In genomic region chr10:120193255-120193654, GRCm38 (mm10) we compare ENCODE assay signal across 22 mouse cellular contexts. TPM values are rescaled to one million over a fixed set of nuclear protein-coding genes. Genes with fewer than 3 reads are reported as not detected.
DNase-seq lines count a peak whose midpoint lies in the region; ATAC-seq lines count a peak whose summit lies in the region.
"Had no signal": no experiment of that assay in that cellular context is flagged by ENCODE, and none has a peak within 500 bp of the region (broad histone marks: within the 10 kb centered on the region; RNA-seq: fewer than 3 reads in every experiment).

No protein-coding gene starts in this region.

- ATAC-seq in inflammation-experienced regulatory T-cells, adult 6 months, result peak; percentile 96
- ATAC-seq: intestine, embryonic 16.5 days had no signal

- no peak overlapping the region for H3K4me3 ChIP-seq in forebrain, embryonic 10.5 days
- H3K4me3 ChIP-seq: embryonic facial prominence, embryonic 13.5 days; forebrain, embryonic 12.5 days; heart, adult 2 months; liver, embryonic 13.5 days; neural tube, embryonic 13.5 days had no signal

- peak; percentile 65 for DNase-seq in 416B (ENCODE audit: low read depth)
- DNase-seq in CD8-positive naive resting alpha-beta T cell, adult 2 months (ENCODE audit: low read depth in 2 of 2, low spot score in 2 of 2), result peak; percentile 62 to 80
- DNase-seq in splenic B cell, adult 2 months (ENCODE audit: low read depth, low spot score), result peak; percentile 88
- DNase-seq in cerebellum, adult 18-20 months, result no peak
- no peak for DNase-seq in heart, adult 8-10 months (ENCODE audit: low spot score)
- no peak for DNase-seq in forebrain, embryonic 10.5 days (ENCODE audit: extremely low spot score, low spot score)
- DNase-seq: adrenal gland, adult 2 months; cerebellum, postnatal 25 days; heart, adult 2 months; heart, postnatal 4 days; kidney, postnatal 14 days; layer of hippocampus, adult 9-11 months; left cerebral cortex, postnatal 4 days; liver, embryonic 13.5 days; lung, postnatal 14 days; midbrain, embryonic 14.5 days; retina, postnatal 1 day had no signal

- H3K9me3 ChIP-seq in forebrain, embryonic 10.5 days, result no peaks in the 10 kb centered on the region
- H3K9me3 ChIP-seq: embryonic facial prominence, embryonic 13.5 days; forebrain, embryonic 12.5 days; liver, embryonic 13.5 days; neural tube, embryonic 13.5 days had no signal

- no peaks in the 10 kb centered on the region for H3K36me3 ChIP-seq in splenic B cell, adult 2 months (ENCODE audit: control insufficient read depth, insufficient read depth, low read length, poor library complexity, severe bottlenecking)
- H3K36me3 ChIP-seq in forebrain, embryonic 10.5 days (replicated peaks), result no peaks in the 10 kb centered on the region
- H3K36me3 ChIP-seq: embryonic facial prominence, embryonic 13.5 days; forebrain, embryonic 12.5 days; liver, embryonic 13.5 days; neural tube, embryonic 13.5 days had no signal

- H3K27me3 ChIP-seq in splenic B cell, adult 2 months (ENCODE audit: control insufficient read depth, insufficient read depth, low read length, poor library complexity, severe bottlenecking), result no peaks in the 10 kb centered on the region
- peaks cover 2% of the 10 kb centered on the region; the same call in 1 of the 2 replicates for H3K27me3 ChIP-seq in forebrain, embryonic 10.5 days (ENCODE audit: poor library complexity, severe bottlenecking)
- H3K27me3 ChIP-seq: liver, embryonic 13.5 days had no signal

- no peak overlapping the region for H3K27ac ChIP-seq in forebrain, embryonic 10.5 days
- H3K27ac ChIP-seq: embryonic facial prominence, embryonic 13.5 days; forebrain, embryonic 12.5 days; heart, adult 2 months; liver, embryonic 13.5 days; neural tube, embryonic 13.5 days had no signal

- 94% methylated on average over 8 of the region's 8 CpGs for WGBS in forebrain, embryonic 10.5 days

- H3K4me1 ChIP-seq in forebrain, embryonic 10.5 days, result no peaks in the 10 kb centered on the region
- H3K4me1 ChIP-seq: forebrain, embryonic 12.5 days had no signal

RNA-seq across cellular contexts. Expression of gene Tmbim4, which starts 8.1 kb away (rescaled TPM):
- 100 to 1,000 TPM; 122 to 164 (median 132) TPM for polyA plus RNA-seq in inflammation-experienced regulatory T-cells, adult 6 months (2017; shearing (Covaris generic))
- 100 to 1,000 TPM; 101 to 113 (median 108) TPM for total RNA-seq in heart, adult 8-10 months (2022)
- polyA plus RNA-seq in forebrain, embryonic 10.5 days (2016; fragmentation: Nextera tagmentation; extraction: Ambion mirVana), result 83.4 and 83.9 TPM in 2 replicates

RNA-seq across cellular contexts. Expression of gene Irak3, which starts 8.7 kb away (rescaled TPM):
- polyA plus RNA-seq in inflammation-experienced regulatory T-cells, adult 6 months (2017; shearing (Covaris generic)), result 1 to 10 TPM in 1 of 3 experiments, under 1 TPM in 2; 0.54 to 2.1 (median 0.65) TPM
- 1 to 10 TPM; 2.6 to 3.9 (median 3.0) TPM for total RNA-seq in heart, adult 8-10 months (2022)
- 0.17 and 0.50 TPM in 2 replicates for polyA plus RNA-seq in forebrain, embryonic 10.5 days (2016; fragmentation: Nextera tagmentation; extraction: Ambion mirVana)

RNA-seq across cellular contexts. Expression of gene Llph, which starts 33.6 kb away (rescaled TPM):
- 10 to 100 TPM; 69.8 to 87.7 (median 80.8) TPM for polyA plus RNA-seq in inflammation-experienced regulatory T-cells, adult 6 months (2017; shearing (Covaris generic))
- total RNA-seq in heart, adult 8-10 months (2022), result 10 to 100 TPM in 1 of 4 experiments, 1 to 10 TPM in 3; 8.6 to 12.7 (median 9.3) TPM
- 67.2 and 68.3 TPM in 2 replicates for polyA plus RNA-seq in forebrain, embryonic 10.5 days (2016; fragmentation: Nextera tagmentation; extraction: Ambion mirVana)

Comparison
In these comparisons a context has a peak if more than half of its experiments do, and no peak if none do; other contexts are left out.
1. DNase-seq: peak in 416B (single experiment), CD8-positive naive resting alpha-beta T cell, adult 2 months (2 of 2) and splenic B cell, adult 2 months (single experiment); none in cerebellum, adult 18-20 months (0 of 2), heart, adult 8-10 months (single experiment) and forebrain, embryonic 10.5 days (single experiment).